Mouse (Mus musculus): ENCODE measurements around the gene Aspn. TPM values are rescaled to one million over a fixed set of nuclear protein-coding genes. Genes with fewer than 3 reads are reported as not detected.

Gene Aspn
- polyA plus RNA-seq (2016; fragmentation: Nextera tagmentation; extraction: Ambion mirVana) = 0.12 and 0.35 TPM in 2 replicates

DNA sequence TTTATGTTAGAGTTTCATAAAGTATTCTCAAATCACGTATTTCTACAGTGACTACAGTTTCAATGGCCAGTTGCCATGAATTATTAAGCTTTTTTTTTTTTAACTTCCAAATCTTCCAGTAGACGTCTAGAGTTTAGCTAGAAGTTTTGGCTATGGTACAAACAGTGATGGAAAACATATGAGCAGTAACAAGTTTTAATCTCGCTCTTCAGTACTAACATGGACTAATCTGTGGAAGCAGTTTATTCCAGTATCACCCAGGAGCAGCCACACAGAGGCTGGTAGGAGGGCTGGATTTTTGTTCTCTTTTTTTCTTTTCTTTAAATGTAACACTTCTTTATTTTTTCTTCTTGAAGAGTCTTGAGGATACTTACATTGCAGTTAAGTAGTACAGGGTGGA lies at the start of gene Aspn:
Gene Aspn, plus strand, starts transcription at position 165 of the 400 bp plus-strand sequence.
- no peak for DNase-seq (ENCODE audit: low spot score)
- peaks cover 5% of the 10 kb centered on the region; the same call in 1 of the 2 replicates for H3K4me1 ChIP-seq
- 81% methylated on average over 3 of the region's 3 CpGs for WGBS
- H3K27ac ChIP-seq (replicated peaks) = no peak within 1 kb of the TSS
- no peaks in the 10 kb centered on the region for H3K9me3 ChIP-seq
- no peaks in the 10 kb centered on the region for H3K27me3 ChIP-seq (replicated peaks; ENCODE audit: low read depth, poor library complexity, severe bottlenecking)
- no peaks in the 10 kb centered on the region for H3K36me3 ChIP-seq (replicated peaks)
- no peak within 1 kb of the TSS for H3K4me3 ChIP-seq

DNA sequence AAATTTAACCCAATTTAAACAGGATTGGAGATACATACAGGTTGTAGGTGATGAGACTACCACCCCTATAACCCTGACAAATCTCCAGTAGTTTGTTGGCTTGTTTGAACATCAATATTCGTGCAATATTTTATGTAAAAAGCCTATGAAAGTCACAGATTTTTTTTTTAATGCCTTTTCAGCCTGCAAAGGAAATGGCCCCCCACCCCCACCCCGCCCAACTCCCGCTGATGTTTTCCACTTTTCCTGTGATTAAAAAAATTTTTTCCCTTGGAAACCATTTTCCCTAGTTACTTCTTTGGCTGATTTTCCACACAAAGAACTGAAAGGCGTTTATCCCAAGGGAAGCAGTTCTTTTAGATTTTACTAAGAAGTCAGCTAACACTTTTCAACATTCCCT lies 39.7 kb upstream of the Aspn start, which contains the start of gene Ecm2:
Gene Ecm2, plus strand, starts transcription at position 301 of the 400 bp plus-strand sequence.
- 74% methylated on average over 4 of the region's 4 CpGs for WGBS
- Histone ChIP-seq H3K27me3 (replicated peaks; ENCODE audit: low read depth, poor library complexity, severe bottlenecking) (no peaks in the 10 kb centered on the region), H3K4me3 (no peak within 1 kb of the TSS), H3K36me3 (replicated peaks) (no peaks in the 10 kb centered on the region), H3K27ac (replicated peaks) (no peak within 1 kb of the TSS), H3K4me1 (peaks cover 5% of the 10 kb centered on the region; the same call in 1 of the 2 replicates), H3K9me3 (no peaks in the 10 kb centered on the region)
- no peak for DNase-seq (ENCODE audit: low spot score)

DNA sequence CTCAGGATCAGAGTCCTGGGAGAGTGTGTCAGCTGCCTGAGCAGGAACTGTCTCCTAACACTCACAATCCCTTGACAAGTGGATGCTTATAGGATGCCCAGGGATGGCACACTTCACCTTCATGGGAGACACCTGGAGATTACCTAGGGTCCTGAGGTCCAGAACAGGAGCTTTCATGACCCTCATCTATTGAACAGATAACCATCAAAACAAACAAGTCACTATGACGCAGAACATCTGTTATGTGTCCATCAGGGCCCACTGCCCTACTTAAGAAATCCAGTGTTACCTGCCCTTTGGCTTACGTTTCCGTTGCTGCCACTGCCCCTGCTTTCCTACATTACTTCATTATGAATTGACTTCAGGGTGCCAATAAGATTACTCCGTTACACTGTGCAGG lies 38.5 kb upstream of the Aspn start:
- no peak for DNase-seq (ENCODE audit: low spot score)
- Histone ChIP-seq H3K27ac (replicated peaks) (no peak overlapping the region), H3K36me3 (replicated peaks) (no peaks in the 10 kb centered on the region), H3K4me1 (peaks cover 5% of the 10 kb centered on the region; the same call in 1 of the 2 replicates), H3K4me3 (no peak overlapping the region), H3K27me3 (replicated peaks; ENCODE audit: low read depth, poor library complexity, severe bottlenecking) (no peaks in the 10 kb centered on the region), H3K9me3 (no peaks in the 10 kb centered on the region)
- WGBS = 82% methylated on average over 4 of the region's 4 CpGs

DNA sequence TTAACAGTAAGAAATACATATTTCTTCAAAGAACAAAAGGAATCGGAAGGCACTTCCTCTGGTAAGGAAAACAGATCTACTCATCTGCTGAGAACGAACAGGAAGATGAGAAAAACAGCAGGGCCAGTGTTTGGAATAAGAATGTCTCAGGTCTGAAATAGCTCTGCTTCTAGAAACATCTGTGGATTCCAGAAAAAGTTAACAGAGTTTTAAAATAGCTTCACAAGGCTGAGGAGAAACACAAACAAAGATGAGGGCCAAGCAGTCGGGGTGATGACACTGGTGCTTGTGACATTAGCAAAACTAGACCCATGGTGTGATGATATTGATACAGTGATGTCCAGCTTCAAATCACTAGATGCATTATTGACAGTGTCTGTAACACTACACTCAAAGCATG lies 37.1 kb upstream of the Aspn start:
- H3K4me3 ChIP-seq = no peak overlapping the region
- no peaks in the 10 kb centered on the region for H3K9me3 ChIP-seq
- peaks cover 5% of the 10 kb centered on the region; the same call in 1 of the 2 replicates for H3K4me1 ChIP-seq
- H3K27me3 ChIP-seq (replicated peaks; ENCODE audit: low read depth, poor library complexity, severe bottlenecking) = no peaks in the 10 kb centered on the region
- WGBS = 78% methylated on average over 3 of the region's 3 CpGs
- no peak overlapping the region for H3K27ac ChIP-seq (replicated peaks)
- no peaks in the 10 kb centered on the region for H3K36me3 ChIP-seq (replicated peaks)
- no peak for DNase-seq (ENCODE audit: low spot score)

DNA sequence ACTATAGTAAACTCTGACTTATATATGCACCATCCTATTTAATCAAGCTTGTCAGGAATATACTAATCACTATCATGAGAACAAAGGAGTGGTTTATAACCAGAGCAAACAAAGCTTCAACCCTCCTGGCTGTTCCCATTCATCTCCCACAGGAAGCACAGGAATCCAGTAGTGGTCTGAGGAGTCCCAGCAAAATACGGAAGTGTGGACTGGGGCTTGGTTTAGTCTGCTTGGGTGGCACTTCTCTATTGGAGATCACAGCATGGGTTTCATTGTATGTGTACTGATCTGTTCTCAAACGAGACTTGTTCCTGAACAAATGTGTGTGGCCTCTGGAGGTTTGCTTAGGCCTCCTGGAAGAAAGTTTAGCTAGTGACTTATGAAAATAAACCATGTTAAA lies 25.5 kb upstream of the Aspn start:
- Histone ChIP-seq H3K4me3 (no peak overlapping the region), H3K9me3 (no peaks in the 10 kb centered on the region), H3K27ac (replicated peaks) (no peak overlapping the region), H3K27me3 (replicated peaks; ENCODE audit: low read depth, poor library complexity, severe bottlenecking) (no peaks in the 10 kb centered on the region), H3K4me1 (no peaks in the 10 kb centered on the region), H3K36me3 (replicated peaks) (no peaks in the 10 kb centered on the region)
- no peak for DNase-seq (ENCODE audit: low spot score)
- 48% methylated on average over 2 of the region's 2 CpGs for WGBS

DNA sequence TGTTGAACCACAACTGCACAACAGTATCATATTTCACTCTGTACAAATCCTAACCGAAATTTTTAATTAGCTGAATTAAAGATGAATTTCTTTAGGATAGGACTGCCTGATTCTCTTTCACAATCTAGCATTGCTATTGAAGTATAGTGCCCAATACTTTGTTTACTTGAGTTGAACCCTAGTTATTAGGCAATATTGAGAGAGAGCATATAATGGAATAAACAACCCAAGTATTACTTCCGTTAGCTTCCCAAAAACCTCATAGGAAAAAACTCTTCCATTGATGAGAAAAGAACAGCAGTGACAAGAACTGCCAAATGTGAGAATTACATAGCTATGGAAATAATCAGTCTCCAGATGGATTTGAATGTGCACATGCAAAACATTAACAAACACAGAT lies 18.0 kb upstream of the Aspn start:
- Histone ChIP-seq H3K4me3 (no peak overlapping the region), H3K27ac (replicated peaks) (no peak overlapping the region), H3K36me3 (replicated peaks) (no peaks in the 10 kb centered on the region), H3K4me1 (no peaks in the 10 kb centered on the region), H3K27me3 (replicated peaks; ENCODE audit: low read depth, poor library complexity, severe bottlenecking) (no peaks in the 10 kb centered on the region), H3K9me3 (no peaks in the 10 kb centered on the region)
- no peak for DNase-seq (ENCODE audit: low spot score)
- WGBS = 78% methylated on average over 2 of the region's 2 CpGs

DNA sequence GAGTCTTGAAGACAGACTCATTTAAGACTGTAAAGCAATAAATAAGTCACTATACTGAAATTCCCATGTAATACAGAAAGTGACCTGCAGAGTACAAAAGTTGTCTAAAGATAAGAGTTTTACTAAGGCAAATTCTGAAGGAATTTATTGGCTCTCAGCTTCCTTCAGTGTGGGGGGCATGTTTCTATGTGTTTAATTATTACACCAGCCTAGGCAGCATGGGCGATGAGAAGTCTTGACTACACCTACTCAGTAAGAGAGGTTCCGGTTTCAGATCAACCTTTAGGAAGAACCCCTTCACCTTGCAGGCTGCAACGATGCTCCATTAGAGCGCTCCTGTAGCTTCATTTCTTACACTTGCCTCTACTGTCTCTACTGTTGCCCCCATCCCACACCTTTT lies 13.6 kb upstream of the Aspn start:
- no peak for DNase-seq (ENCODE audit: low spot score)
- no peaks in the 10 kb centered on the region for H3K27me3 ChIP-seq (replicated peaks; ENCODE audit: low read depth, poor library complexity, severe bottlenecking)
- H3K36me3 ChIP-seq (replicated peaks) = no peaks in the 10 kb centered on the region
- 0 out of 2 replicates have a peak, but pooled peaks cover 3% of the 10 kb centered on the region for H3K4me1 ChIP-seq
- WGBS = 96% methylated on average over 4 of the region's 4 CpGs
- H3K9me3 ChIP-seq = no peaks in the 10 kb centered on the region
- H3K4me3 ChIP-seq = no peak overlapping the region
- no peak overlapping the region for H3K27ac ChIP-seq (replicated peaks)

DNA sequence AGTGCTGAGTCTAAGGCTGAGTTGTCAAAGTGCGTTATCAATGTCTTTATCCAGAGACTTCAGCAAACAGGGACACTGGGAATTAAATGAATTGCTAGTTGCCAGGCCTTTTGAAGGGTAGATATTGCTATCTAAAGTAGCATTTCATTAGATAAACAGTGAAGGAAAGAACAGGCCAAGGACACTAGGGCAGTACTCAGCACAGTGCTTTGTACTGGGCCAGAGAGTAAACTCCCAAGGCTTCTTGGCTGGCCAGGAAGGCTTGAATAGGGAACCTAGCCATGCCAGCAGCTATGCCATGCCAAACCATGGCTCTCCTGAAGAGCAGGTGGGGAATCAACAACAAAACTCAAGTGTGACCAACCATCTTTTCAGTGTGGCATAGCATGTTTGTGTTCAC lies 7.3 kb upstream of the Aspn start:
- H3K4me3 ChIP-seq = no peak overlapping the region
- 94% methylated on average over 1 of the region's 1 CpGs for WGBS

DNA sequence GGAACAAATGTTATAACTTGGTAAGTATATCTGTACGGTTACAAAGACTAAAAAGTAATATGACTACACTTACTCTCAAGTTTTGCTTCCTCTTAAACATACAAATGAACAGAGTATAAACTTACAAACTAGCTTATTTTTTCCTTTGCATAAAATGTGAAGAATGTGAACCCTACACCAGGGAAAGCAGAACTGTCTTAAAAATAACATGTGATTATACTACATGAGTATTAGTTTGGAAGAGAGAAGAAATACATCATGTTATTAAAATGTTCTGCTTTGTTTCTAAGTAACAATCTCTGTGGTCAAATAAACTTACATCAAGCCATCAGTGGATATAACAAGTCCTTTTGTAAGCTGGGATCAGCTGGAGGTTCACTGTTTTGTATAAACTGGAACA lies 5.5 kb upstream of the Aspn start:
- no peak overlapping the region for H3K4me3 ChIP-seq
- no peaks in the 10 kb centered on the region for H3K9me3 ChIP-seq
- H3K27ac ChIP-seq (replicated peaks) = no peak overlapping the region
- DNase-seq (ENCODE audit: low spot score) = no peak
- H3K36me3 ChIP-seq (replicated peaks) = no peaks in the 10 kb centered on the region
- WGBS = 86% methylated on average over 1 of the region's 1 CpGs
- no peaks in the 10 kb centered on the region for H3K4me1 ChIP-seq
- H3K27me3 ChIP-seq (replicated peaks; ENCODE audit: low read depth, poor library complexity, severe bottlenecking) = no peaks in the 10 kb centered on the region

More for the DNA sequence above, 7.3 kb upstream of the Aspn start:
- H3K36me3 ChIP-seq (replicated peaks) = no peaks in the 10 kb centered on the region
- no peak for DNase-seq (ENCODE audit: low spot score)
- H3K27me3 ChIP-seq (replicated peaks; ENCODE audit: low read depth, poor library complexity, severe bottlenecking) = no peaks in the 10 kb centered on the region
- 0 out of 2 replicates have a peak, but pooled peaks cover 3% of the 10 kb centered on the region for H3K4me1 ChIP-seq
- H3K9me3 ChIP-seq = no peaks in the 10 kb centered on the region
- no peak overlapping the region for H3K27ac ChIP-seq (replicated peaks)

DNA sequence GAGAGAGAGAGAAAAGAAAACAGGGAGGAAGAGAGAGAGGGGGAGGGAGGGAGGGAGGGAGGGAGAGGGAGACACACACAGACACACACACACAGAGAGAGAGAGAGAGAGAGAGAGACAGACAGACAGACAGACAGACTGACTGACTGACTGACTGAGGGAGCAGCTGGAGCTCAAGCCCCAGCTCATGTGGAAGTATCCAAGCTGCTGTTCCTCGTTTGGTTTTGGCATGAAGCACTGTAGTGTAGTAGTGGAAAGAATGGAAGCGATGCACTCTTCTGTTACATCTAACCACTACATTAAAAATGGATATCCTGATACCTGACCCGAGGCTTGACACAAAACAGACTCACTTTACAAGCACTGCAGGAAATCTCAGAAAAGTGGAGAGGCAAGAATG lies 1.4 kb downstream of the Aspn start:
- Histone ChIP-seq H3K4me3 (no peak overlapping the region), H3K27ac (replicated peaks) (no peak overlapping the region; the same call in 1 of the 2 replicates), H3K9me3 (no peaks in the 10 kb centered on the region), H3K4me1 (peaks cover 5% of the 10 kb centered on the region; the same call in 1 of the 2 replicates), H3K36me3 (replicated peaks) (no peaks in the 10 kb centered on the region), H3K27me3 (replicated peaks; ENCODE audit: low read depth, poor library complexity, severe bottlenecking) (no peaks in the 10 kb centered on the region)
- DNase-seq (ENCODE audit: low spot score) = no peak
- 71% methylated on average over 3 of the region's 3 CpGs for WGBS

DNA sequence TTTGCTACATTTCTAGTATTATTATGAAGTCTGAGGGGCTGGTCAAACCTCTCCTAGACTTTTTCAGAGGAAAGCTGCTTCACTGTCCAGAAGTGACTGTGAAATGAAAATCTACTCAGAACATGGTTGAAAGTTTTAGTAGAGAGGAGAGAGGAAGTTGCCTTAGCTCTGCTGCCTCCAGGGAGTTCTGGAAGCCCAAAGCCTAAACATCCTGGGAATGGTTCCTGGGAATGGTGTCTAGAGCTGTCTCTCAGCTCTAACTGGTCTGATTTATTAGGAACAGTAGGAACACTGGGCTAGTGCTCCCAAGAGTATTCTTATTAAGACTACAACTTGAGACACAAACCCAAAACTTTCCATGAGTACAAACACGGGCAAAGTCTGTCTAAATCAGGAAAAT lies 2.3 kb downstream of the Aspn start:
- WGBS = 79% methylated on average over 1 of the region's 1 CpGs
- H3K36me3 ChIP-seq (replicated peaks) = no peaks in the 10 kb centered on the region
- H3K4me1 ChIP-seq = peaks cover 5% of the 10 kb centered on the region; the same call in 1 of the 2 replicates
- no peaks in the 10 kb centered on the region for H3K9me3 ChIP-seq
- H3K4me3 ChIP-seq = no peak overlapping the region
- DNase-seq (ENCODE audit: low spot score) = no peak
- H3K27me3 ChIP-seq (replicated peaks; ENCODE audit: low read depth, poor library complexity, severe bottlenecking) = no peaks in the 10 kb centered on the region
- no peak overlapping the region for H3K27ac ChIP-seq (replicated peaks)

DNA sequence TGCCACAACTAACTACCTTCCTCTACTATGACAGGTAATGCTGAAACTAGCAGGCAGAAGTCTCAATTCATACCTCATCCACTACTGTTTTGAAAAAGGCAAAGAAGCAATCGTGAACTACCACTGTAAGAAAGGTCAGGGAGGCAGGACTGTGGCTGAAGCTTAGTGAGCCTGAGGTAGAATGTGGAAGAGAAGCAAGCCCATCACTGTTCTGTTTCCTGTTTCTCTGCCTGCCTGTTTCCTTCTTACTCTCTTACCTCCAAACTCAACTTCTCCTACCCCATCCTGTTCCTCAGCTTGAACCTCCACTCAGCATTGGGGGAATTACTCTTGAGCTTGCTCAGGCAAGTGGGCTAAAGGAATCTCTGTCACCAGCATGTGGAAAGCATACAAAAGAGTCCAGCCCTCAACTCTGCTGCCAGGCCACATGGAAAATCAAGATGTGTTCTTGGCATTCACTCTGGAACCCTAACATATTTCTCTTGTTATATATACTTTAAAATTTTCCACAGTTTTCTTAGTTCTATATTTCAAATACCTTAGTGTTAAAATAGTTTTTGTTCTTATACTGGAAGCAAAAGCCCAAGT lies 3.4 kb downstream of the Aspn start:
- Histone ChIP-seq H3K36me3 (replicated peaks) (no peaks in the 10 kb centered on the region), H3K27me3 (replicated peaks; ENCODE audit: low read depth, poor library complexity, severe bottlenecking) (no peaks in the 10 kb centered on the region), H3K27ac (replicated peaks) (no peak overlapping the region), H3K4me1 (peaks cover 5% of the 10 kb centered on the region; the same call in 1 of the 2 replicates), H3K9me3 (no peaks in the 10 kb centered on the region), H3K4me3 (no peak overlapping the region)
- WGBS = 78% methylated on average over 1 of the region's 1 CpGs
- no peak for DNase-seq (ENCODE audit: low spot score)

DNA sequence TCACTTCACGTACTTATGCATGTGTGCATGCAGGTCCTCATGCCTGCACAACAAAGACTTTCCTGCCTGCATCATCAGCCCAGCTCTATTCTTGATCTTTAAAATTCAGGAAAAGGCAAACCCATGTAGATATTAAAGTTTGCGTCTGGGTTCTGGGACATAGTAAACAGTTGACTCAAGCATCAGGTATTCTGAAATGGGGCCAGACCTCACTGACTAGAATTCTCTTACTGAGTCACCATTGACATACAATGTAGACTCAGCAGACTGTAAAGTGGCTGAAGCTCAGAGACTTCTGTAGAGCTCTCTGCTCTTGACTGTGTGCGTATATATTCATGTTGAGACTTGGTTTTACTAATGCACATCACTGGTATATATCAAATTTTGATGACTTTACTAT lies 5.4 kb downstream of the Aspn start:
- no peaks in the 10 kb centered on the region for H3K9me3 ChIP-seq
- H3K27ac ChIP-seq (replicated peaks) = no peak overlapping the region
- H3K4me1 ChIP-seq = peaks cover 5% of the 10 kb centered on the region; the same call in 1 of the 2 replicates
- DNase-seq (ENCODE audit: low spot score) = no peak
- no peak overlapping the region for H3K4me3 ChIP-seq
- no peaks in the 10 kb centered on the region for H3K36me3 ChIP-seq (replicated peaks)
- no peaks in the 10 kb centered on the region for H3K27me3 ChIP-seq (replicated peaks; ENCODE audit: low read depth, poor library complexity, severe bottlenecking)
- 94% methylated on average over 3 of the region's 3 CpGs for WGBS

Measured in embryonic facial prominence, embryonic 10.5 days (tissue).